Mouse (Mus musculus) hindbrain, embryonic 14.5 days (tissue): ENCODE data around the gene Kcp. TPM values are rescaled to one million over a fixed set of nuclear protein-coding genes. Genes with fewer than 3 reads are reported as not detected.

Experiments used
- ATAC-seq: fragments of 200-750 bp; cut with Nextera tagmentation; 2 replicates; pipeline ENCODE4 v1.8.0; 2017; ENCODE audit warnings: moderate number of reproducible peaks, mild to moderate bottlenecking, moderate TSS enrichment, moderate library complexity; ENCODE audit not compliant: low FRiP score
- DNase-seq: peaks from one replicate; pipeline ENCODE4 v3.0.0-alpha.2; 2015; ENCODE audit warnings: low spot score
- H3K27ac ChIP-seq: fragments of 300-500 bp; sonication (generic); 2 replicates; pipeline ENCODE4 v1.5.1; 2014; ENCODE audit warnings: mild to moderate bottlenecking, moderate library complexity
- H3K27me3 ChIP-seq: fragments of 300-500 bp; sonication (generic); 2 replicates; pipeline ENCODE4 v1.6.1; 2014; ENCODE audit warnings: mild to moderate bottlenecking, low read length, mixed read lengths; ENCODE audit not compliant: control insufficient read depth, insufficient read depth
- H3K36me3 ChIP-seq: fragments of 300-500 bp; sonication (generic); replicated peaks from 2 replicates; pipeline ENCODE4 v1.6.1; 2014; ENCODE audit not compliant: control insufficient read depth, insufficient read depth
- H3K4me1 ChIP-seq: fragments of 300-500 bp; sonication (generic); replicated peaks from 2 replicates; pipeline ENCODE4 v1.6.1; 2014; ENCODE audit warnings: antibody characterized with exemption, low read length, mixed read lengths; ENCODE audit not compliant: control insufficient read depth, insufficient read depth
- H3K4me2 ChIP-seq: fragments of 300-500 bp; sonication (generic); replicated peaks from 2 replicates; pipeline ENCODE4 v1.6.1; 2014; ENCODE audit warnings: mild to moderate bottlenecking, moderate library complexity
- H3K4me3 ChIP-seq: fragments of 300-500 bp; sonication (generic); replicated peaks from 2 replicates; pipeline ENCODE4 v1.5.1; 2014; ENCODE audit warnings: mild to moderate bottlenecking, low read length
- H3K9ac ChIP-seq: fragments of 300-500 bp; sonication (generic); 2 replicates; pipeline ENCODE4 v1.6.1; 2014
- H3K9me3 ChIP-seq: fragments of 300-500 bp; sonication (generic); 2 replicates; pipeline ENCODE4 v1.6.1; 2016; ENCODE audit warnings: low read length; ENCODE audit not compliant: control insufficient read depth
- WGBS: fragments of 180-500 bp; shearing (Covaris S2); extraction: QIAGEN DNeasy Blood & Tissue Kit; methylation state at CpG from one replicate; pipeline ENCODE4 v1.1.7; 2014; 5-methylcytosine and 5-hydroxymethylcytosine counted together
- polyA plus RNA-seq: library from polyadenylated mRNA; unstranded; fragments of >200 nt; fragmentation: Nextera tagmentation; extraction: Ambion mirVana; gene quantifications from 2 replicates; pipeline ENCODE4 v1.2.1, GENCODE M21; 2014

Gene Kcp
- polyA plus RNA-seq, 1 experiment from 2014 or later = 19.9 TPM

DNA sequence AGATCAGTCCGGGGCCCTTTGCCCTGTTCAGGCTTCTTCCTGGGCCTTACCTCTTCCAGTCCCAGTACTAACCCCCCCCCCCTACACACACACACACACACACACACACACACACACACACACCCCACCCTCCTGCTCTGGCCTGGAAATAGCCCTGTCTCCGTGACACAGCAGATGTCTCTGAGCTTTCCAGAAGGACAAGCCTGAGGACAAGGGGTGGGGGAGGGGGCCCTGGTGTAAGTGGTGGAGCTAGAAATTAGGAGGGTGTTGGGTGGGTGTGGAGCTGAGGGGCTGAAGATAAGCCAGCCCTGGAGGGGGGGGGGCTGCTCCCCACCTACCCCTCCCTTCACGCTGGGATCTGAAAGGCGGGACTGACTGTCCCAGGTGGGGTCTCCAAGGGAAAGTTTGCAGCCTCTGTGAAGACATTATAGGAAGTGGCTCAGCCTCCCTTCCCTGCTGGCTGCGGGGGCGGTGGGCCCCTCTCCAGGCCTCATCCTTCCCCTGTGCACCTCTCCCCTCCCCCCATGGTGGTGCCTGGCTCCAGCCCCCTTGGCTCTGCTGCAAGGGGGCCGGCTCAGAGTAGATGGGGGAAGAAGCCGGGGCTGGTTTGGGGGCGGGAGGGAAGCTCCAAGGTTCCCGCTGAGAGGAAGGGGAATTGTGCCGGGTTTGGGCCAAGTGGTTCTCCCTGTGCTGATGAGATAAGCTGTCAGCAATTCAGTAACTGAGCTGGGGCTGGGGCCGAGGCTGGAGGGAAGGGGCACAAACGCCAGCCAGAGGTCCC is 72.7 kb downstream of the Kcp start:
- peaks cover 43% of the 10 kb centered on the region for H3K4me1 ChIP-seq
- peaks cover 42% of the 10 kb centered on the region for H3K27me3 ChIP-seq
- WGBS = 6% methylated on average over 13 of the region's 13 CpGs
- DNase-seq = peak; percentile 50
- H3K4me2 ChIP-seq = peak overlapping the region; percentile 67
- H3K27ac ChIP-seq = peak overlapping the region; percentile 82
- peak; percentile 44 for ATAC-seq
- no peaks in the 10 kb centered on the region for H3K9me3 ChIP-seq
- H3K9ac ChIP-seq = peak overlapping the region; percentile 16; the same call in 1 of the 2 replicates
- H3K36me3 ChIP-seq = no peaks in the 10 kb centered on the region
- peak overlapping the region; percentile 39 for H3K4me3 ChIP-seq

DNA sequence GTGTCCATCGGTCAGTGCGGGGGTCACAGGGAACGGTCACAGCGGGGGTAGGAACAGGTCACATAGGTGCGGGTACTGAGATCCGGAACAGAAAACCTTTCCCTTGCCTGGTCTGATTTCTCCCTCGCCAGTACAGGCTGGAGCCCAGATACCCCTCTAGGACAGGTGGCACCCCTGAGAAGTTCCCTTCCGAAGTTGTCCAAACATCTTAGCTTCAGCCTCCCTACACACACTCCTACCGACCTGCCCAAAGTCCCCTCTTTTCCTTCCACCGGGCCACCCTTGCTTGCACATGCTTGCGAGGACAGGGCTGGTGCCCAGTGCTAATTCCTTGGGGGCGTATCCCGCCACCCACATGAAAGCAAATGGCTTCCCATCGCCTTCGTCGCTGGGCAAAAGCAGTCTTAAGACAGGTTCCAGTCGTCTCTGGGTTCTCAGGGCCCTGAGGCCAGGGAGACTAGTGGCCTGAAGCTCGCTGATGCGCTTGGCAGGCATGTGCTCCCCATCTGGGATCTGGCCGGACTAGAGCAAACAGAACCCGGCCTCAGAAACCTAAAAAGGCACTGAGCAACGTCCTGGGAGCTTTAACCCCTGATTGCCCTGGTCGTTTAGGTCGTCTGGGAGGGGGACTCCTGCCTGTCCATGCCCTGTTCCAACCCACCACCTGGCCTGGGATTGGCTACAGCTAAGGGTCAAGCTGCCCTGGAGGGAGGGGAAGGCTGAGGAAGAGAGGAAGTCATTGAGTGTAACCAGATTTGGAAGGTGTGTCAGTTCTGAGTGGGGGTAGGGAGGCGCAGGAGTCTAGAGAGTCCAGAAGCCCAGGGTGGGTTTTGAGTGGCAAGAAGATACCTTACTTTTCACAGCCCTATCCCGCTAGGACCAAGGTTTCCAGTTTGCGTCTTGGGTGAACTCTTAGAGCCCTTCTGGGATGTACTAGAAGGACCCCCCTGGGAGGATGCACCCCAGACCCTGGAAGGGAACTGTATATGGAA is 73.7 kb downstream of the Kcp start:
- 5% methylated on average over 27 of the region's 27 CpGs for WGBS
- DNase-seq (no peak), ATAC-seq (no peak)
- H3K4me1 ChIP-seq = peaks cover 40% of the 10 kb centered on the region
- no peaks in the 10 kb centered on the region for H3K9me3 ChIP-seq
- H3K4me3 ChIP-seq = peak overlapping the region; percentile 39
- no peaks in the 10 kb centered on the region for H3K36me3 ChIP-seq
- peaks cover 46% of the 10 kb centered on the region for H3K27me3 ChIP-seq
- 0 out of 2 replicates have a peak overlapping the region, but pooled peaks have one; percentile 82 for H3K27ac ChIP-seq
- H3K9ac ChIP-seq = peak overlapping the region; percentile 55; the same call in 1 of the 2 replicates
- H3K4me2 ChIP-seq = peak overlapping the region; percentile 67

GRCm38 (mm10) chr6:29433038-29433803 is 74.5 kb downstream of the Kcp start, which contains the start of gene Flnc:
Flnc (plus strand) TSS chr6:29433256.
- ATAC-seq (peak; percentile 18; the same call in 1 of the 2 replicates), DNase-seq (peak; percentile 26)
- H3K27ac ChIP-seq = 0 out of 2 replicates have a peak within 1 kb of the TSS, but pooled peaks have one; percentile 32
- H3K4me1 ChIP-seq = peaks cover 39% of the 10 kb centered on the region
- peaks cover 46% of the 10 kb centered on the region for H3K27me3 ChIP-seq
- WGBS = under 1% methylated on average over 68 of the region's 77 CpGs
- H3K9me3 ChIP-seq = no peaks in the 10 kb centered on the region
- H3K4me2 ChIP-seq = peak within 1 kb of the TSS; percentile 67
- H3K36me3 ChIP-seq = no peaks in the 10 kb centered on the region
- peak within 1 kb of the TSS; percentile 39 for H3K4me3 ChIP-seq
- H3K9ac ChIP-seq = peak within 1 kb of the TSS; percentile 55

DNA sequence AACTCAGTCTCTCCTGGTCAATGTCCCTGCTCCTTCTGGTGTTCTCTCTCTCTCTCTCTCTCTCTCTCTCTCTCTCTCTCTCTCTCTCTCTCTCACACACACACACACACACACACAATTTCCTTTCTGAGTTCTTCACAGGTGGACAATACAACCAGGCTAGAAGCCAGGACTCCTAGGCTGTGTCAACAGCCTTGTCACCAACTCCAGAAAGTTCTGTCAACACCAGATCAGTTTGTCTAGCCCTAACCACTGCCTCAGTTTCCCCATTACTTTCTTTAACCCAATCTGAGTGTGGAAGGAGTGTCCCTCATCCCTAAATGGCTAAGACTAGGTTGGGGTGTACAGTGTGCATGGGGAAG is 75.1 kb downstream of the Kcp start:
- Histone ChIP-seq H3K27me3 (peaks cover 46% of the 10 kb centered on the region), H3K36me3 (no peaks in the 10 kb centered on the region), H3K9ac (peak overlapping the region; percentile 55), H3K4me3 (peak overlapping the region; percentile 39), H3K4me1 (peaks cover 39% of the 10 kb centered on the region), H3K27ac (no peak overlapping the region), H3K9me3 (no peaks in the 10 kb centered on the region), H3K4me2 (peak overlapping the region; percentile 67)
- DNase-seq (no peak), ATAC-seq (no peak)

DNA sequence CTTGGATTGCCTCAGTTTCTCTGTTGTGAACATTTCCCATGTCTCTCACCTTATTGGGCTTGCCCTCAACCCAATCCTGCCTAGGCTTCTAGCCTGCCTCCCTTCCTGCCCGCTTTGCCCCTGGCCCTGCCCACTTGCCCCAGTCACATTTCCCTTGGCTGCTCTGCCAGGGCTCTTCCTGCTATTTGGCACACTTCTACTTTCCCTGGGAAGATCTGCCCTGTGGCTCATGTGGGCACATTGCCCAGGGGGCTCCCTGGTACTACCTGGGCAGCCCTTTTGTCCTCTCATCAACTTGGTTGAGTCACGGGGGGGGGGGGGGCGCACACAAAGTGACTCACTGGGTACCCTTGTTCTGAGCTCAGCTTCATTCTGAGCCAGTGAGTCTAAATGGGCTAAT is 75.6 kb downstream of the Kcp start:
- H3K27me3 ChIP-seq = peaks cover 46% of the 10 kb centered on the region
- H3K27ac ChIP-seq = no peak overlapping the region
- no peak overlapping the region for H3K9ac ChIP-seq
- no peak for ATAC-seq
- H3K9me3 ChIP-seq = no peaks in the 10 kb centered on the region
- H3K4me1 ChIP-seq = peaks cover 39% of the 10 kb centered on the region
- WGBS = 31% methylated on average over 3 of the region's 3 CpGs
- H3K36me3 ChIP-seq = no peaks in the 10 kb centered on the region
- H3K4me3 ChIP-seq = no peak overlapping the region
- no peak overlapping the region for H3K4me2 ChIP-seq
- DNase-seq = no peak

DNA sequence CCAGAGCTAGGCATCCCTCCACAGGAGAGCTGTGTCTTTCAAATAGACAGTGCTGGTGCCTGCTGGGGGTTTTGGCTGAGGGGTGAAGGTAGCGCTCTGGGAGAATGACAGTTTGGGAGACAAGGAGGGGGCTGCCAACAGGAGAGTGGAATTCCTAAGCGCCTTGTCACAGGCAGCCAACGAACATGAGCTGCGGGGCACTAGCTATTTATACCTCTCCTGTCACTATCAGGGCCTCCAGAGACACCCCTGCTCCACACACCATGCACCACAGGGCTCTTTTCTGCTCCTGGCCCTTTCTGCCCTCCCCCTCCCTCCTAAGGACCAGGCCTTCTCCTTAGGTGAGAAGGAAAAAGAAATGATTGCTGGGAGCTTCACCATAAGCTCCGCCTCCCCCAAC is 76.3 kb downstream of the Kcp start:
- Histone ChIP-seq H3K4me3 (no peak overlapping the region), H3K4me2 (no peak overlapping the region), H3K27ac (no peak overlapping the region), H3K9me3 (no peaks in the 10 kb centered on the region), H3K9ac (no peak overlapping the region), H3K4me1 (peaks cover 34% of the 10 kb centered on the region), H3K27me3 (peaks cover 46% of the 10 kb centered on the region), H3K36me3 (no peaks in the 10 kb centered on the region)
- 17% methylated on average over 5 of the region's 5 CpGs for WGBS
- ATAC-seq (no peak), DNase-seq (no peak)

DNA sequence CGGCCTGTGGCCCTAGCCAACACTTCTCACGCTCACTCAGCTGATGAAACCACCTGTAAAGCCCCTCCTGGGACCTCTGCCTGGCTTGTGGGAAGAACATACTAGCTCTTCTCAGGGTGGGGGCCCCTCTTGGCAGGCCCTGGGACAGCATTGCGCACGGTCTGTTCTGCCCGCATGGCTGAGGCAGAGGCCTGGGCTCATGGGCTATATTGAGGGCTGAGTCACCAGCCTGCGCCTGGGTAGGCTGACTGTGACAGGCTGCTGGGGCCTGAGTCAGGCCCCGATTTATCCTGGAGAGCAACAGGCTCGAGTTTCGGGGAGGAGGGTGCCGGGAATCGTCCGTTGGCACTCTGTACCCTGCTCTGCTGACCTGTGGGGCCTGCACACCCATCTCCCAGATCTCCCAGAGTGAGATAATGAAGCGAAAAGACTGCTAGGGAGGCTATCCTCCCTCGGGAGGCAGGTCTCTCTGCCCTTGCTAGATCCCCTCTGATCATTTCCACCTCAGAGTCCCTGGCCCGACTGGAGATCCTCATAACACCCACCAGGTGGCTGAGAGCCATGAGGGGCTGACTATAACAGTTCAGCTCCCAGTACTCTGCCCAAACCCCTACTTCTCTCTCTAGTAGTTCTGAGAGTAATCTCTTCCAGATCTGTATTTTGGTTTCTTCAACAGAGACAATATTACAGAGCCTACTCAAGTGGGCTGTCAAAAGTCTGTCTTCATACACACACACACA is 76.9 kb downstream of the Kcp start:
- peaks cover 46% of the 10 kb centered on the region for H3K27me3 ChIP-seq
- 52% methylated on average over 15 of the region's 15 CpGs for WGBS

DNA sequence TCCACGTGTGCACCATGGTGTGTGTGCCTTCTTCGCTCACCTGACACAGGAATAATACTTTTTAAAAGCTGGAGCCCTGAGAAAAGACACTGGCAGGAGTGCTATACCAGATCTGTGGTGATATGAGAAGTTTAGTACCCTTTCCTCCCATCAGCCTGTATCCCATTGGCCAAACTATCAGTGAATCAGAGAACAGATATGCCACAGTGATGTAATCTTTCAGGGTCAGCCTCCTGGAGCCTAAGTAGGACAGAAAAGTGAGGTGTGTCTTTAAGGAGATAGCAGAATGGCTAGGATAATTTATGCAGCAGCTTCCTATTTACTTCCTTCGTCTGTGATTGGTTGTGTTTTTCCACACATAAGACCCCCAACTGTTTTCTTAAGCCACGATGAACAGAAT is 79.6 kb downstream of the Kcp start:
- 57% methylated on average over 4 of the region's 4 CpGs for WGBS
- Histone ChIP-seq H3K4me3 (no peak overlapping the region), H3K27ac (no peak overlapping the region), H3K27me3 (peaks cover 25% of the 10 kb centered on the region), H3K4me1 (peaks cover 6% of the 10 kb centered on the region; the same call in 1 of the 2 replicates), H3K9ac (no peak overlapping the region), H3K9me3 (no peaks in the 10 kb centered on the region), H3K4me2 (no peak overlapping the region), H3K36me3 (no peaks in the 10 kb centered on the region)
- ATAC-seq = no peak
- no peak for DNase-seq

More for the DNA sequence above, 76.9 kb downstream of the Kcp start:
- H3K36me3 ChIP-seq = no peaks in the 10 kb centered on the region
- peaks cover 30% of the 10 kb centered on the region for H3K4me1 ChIP-seq
- no peak overlapping the region for H3K27ac ChIP-seq
- no peaks in the 10 kb centered on the region for H3K9me3 ChIP-seq
- no peak overlapping the region for H3K4me3 ChIP-seq
- no peak overlapping the region for H3K9ac ChIP-seq
- DNase-seq = no peak
- H3K4me2 ChIP-seq = no peak overlapping the region
- ATAC-seq = no peak
